Mouse (Mus musculus) ES-Bruce4 (cell line): ENCODE measurements around the gene Dlx3.

ENCODE experiments used
- CTCF ChIP-seq: IDR thresholded peaks from one replicate; pipeline ENCODE4 v1.8.1; 2011; ENCODE audit warnings: low read depth, low read length
- EP300 ChIP-seq: IDR thresholded peaks from 2 replicates; pipeline ENCODE4 v1.6.1; 2011; ENCODE audit warnings: low read depth, low read length; ENCODE audit not compliant: insufficient read depth
- POLR2A ChIP-seq: IDR thresholded peaks from one replicate; pipeline ENCODE4 v1.8.1; 2011; ENCODE audit warnings: low read length; ENCODE audit not compliant: insufficient read depth

- TF ChIP-seq CTCF = no peak
- TF ChIP-seq POLR2A = no peak
- no peak for TF ChIP-seq EP300
Measured at GRCm38 (mm10) chr11:95095596-95095995, 24.3 kb upstream of the Dlx3 start.
